17 mouse cellular contexts compared by ENCODE assay signal in the genomic region with DNA sequence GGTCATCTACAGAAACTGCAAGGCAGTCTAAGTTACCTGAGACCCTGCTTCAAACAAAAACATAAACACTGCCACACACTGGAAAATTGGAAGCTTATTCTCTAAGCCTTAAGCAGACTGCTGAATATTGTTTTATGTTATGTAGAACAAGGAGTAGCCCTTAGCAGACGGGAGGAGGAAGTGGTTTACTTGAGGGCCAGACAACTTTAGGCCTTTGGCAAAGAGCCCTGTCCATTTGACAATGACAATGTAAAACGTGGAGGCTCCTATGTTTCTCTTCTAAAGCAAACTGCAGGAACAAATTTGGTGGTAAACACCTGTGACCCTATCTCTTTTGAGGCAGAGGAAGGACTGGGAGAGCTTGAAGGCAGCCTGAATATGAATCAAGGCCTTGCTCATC. TPM values are rescaled to one million over a fixed set of nuclear protein-coding genes. Genes with fewer than 3 reads are reported as not detected.
DNase-seq lines count a peak whose midpoint lies in the region; ATAC-seq and TF ChIP-seq lines count a peak whose summit lies in the region.
"Had no signal": no experiment of that assay in that cellular context is flagged by ENCODE, and none has a peak within 500 bp of the region (broad histone marks: within the 10 kb centered on the region; RNA-seq: fewer than 3 reads in every experiment).

No protein-coding gene starts in this region.

- DNase-seq in heart, postnatal 36 days = no peak
- no peak for DNase-seq in limb, embryonic 10.5 days (ENCODE audit: low spot score)
- peak; percentile 45 for DNase-seq in 3T3-L1 (ENCODE audit: low read depth, low spot score)
- no peak for DNase-seq in midbrain, embryonic 14.5 days
- DNase-seq in midbrain, postnatal 0 days (ENCODE audit: low spot score) = no peak
- DNase-seq: cerebellum, adult 8-10 months; spleen, adult 18-20 months; thymus, postnatal 14 days had no signal

- peaks cover 15% of the 10 kb centered on the region for H3K4me1 ChIP-seq in heart, embryonic 16.5 days (ENCODE audit: control insufficient read depth, insufficient read depth, low read length)
- H3K4me1 ChIP-seq in limb, embryonic 15.5 days = peaks cover 11% of the 10 kb centered on the region; the same call in 1 of the 2 replicates
- no peaks in the 10 kb centered on the region for H3K4me1 ChIP-seq in limb, embryonic 10.5 days
- peaks cover 20% of the 10 kb centered on the region for H3K4me1 ChIP-seq in bone marrow macrophage, adult 2 months (ENCODE audit: control insufficient read depth, insufficient read depth, low read length)
- H3K4me1 ChIP-seq in midbrain, embryonic 14.5 days (ENCODE audit: control insufficient read depth, insufficient read depth, low read length) = no peaks in the 10 kb centered on the region
- no peaks in the 10 kb centered on the region for H3K4me1 ChIP-seq in midbrain, postnatal 0 days (ENCODE audit: insufficient read depth, low read length)
- H3K4me1 ChIP-seq: embryonic facial prominence, embryonic 15.5 days; forebrain, embryonic 12.5 days; hindbrain, embryonic 12.5 days; liver, embryonic 12.5 days; midbrain, embryonic 10.5 days had no signal

- WGBS in heart, embryonic 16.5 days = 28% methylated on average over 2 of the region's 2 CpGs
- 50% methylated on average over 2 of the region's 2 CpGs for WGBS in limb, embryonic 15.5 days
- WGBS in limb, embryonic 10.5 days = 69% methylated on average over 2 of the region's 2 CpGs
- 62% methylated on average over 2 of the region's 2 CpGs for WGBS in midbrain, embryonic 14.5 days
- WGBS in midbrain, postnatal 0 days = 60% methylated on average over 2 of the region's 2 CpGs

- no peak overlapping the region for H3K4me3 ChIP-seq in heart, embryonic 16.5 days (ENCODE audit: low read length)
- H3K4me3 ChIP-seq in limb, embryonic 15.5 days = no peak overlapping the region
- H3K4me3 ChIP-seq in limb, embryonic 10.5 days = no peak overlapping the region
- H3K4me3 ChIP-seq in bone marrow macrophage, adult 2 months (ENCODE audit: insufficient read depth, low read length) = no peak overlapping the region
- H3K4me3 ChIP-seq in midbrain, embryonic 14.5 days (replicated peaks; ENCODE audit: low read depth, low read length) = no peak overlapping the region
- no peak overlapping the region for H3K4me3 ChIP-seq in midbrain, postnatal 0 days (ENCODE audit: low read depth, low read length)
- H3K4me3 ChIP-seq: embryonic facial prominence, embryonic 15.5 days; forebrain, embryonic 12.5 days; hindbrain, embryonic 12.5 days; liver, embryonic 12.5 days; midbrain, embryonic 10.5 days; myocyte had no signal

- intact Hi-C loops in heart, postnatal 36 days (cut with DNase I) = loop anchor here (5.0 kb wide), 1 partner anchor 47 kb away; no protein-coding TSS in a partner anchor

- no peaks in the 10 kb centered on the region for H3K27me3 ChIP-seq in heart, embryonic 16.5 days (ENCODE audit: control insufficient read depth, insufficient read depth, low read length)
- H3K27me3 ChIP-seq in limb, embryonic 15.5 days = no peaks in the 10 kb centered on the region
- no peaks in the 10 kb centered on the region for H3K27me3 ChIP-seq in limb, embryonic 10.5 days (ENCODE audit: low read depth, poor library complexity, severe bottlenecking)
- no peaks in the 10 kb centered on the region for H3K27me3 ChIP-seq in midbrain, embryonic 14.5 days (ENCODE audit: control insufficient read depth, insufficient read depth, low read length)
- no peaks in the 10 kb centered on the region for H3K27me3 ChIP-seq in midbrain, postnatal 0 days (ENCODE audit: insufficient read depth, low read length)
- H3K27me3 ChIP-seq: embryonic facial prominence, embryonic 15.5 days; forebrain, embryonic 12.5 days; hindbrain, embryonic 12.5 days; liver, embryonic 12.5 days had no signal

- ATAC-seq in heart, embryonic 16.5 days (replicated peaks; ENCODE audit: extremely low read depth, insufficient read depth, low FRiP score) = no peak
- ATAC-seq in limb, embryonic 15.5 days (ENCODE audit: insufficient number of reproducible peaks, low FRiP score, low TSS enrichment, low read depth) = no peak
- no peak for ATAC-seq in midbrain, embryonic 14.5 days (ENCODE audit: low FRiP score, low TSS enrichment)
- no peak for ATAC-seq in midbrain, postnatal 0 days (ENCODE audit: low FRiP score)
- ATAC-seq: liver, embryonic 12.5 days had no signal

- no peak for TF ChIP-seq CTCF in bone marrow macrophage, adult 2 months (IDR thresholded peaks at IDR 0.05; ENCODE audit: low read depth, low read length)
- TF ChIP-seq CTCF in midbrain, postnatal 0 days (IDR thresholded peaks at IDR 0.05) = no peak

- peak overlapping the region; percentile 61 for H3K27ac ChIP-seq in heart, embryonic 16.5 days (ENCODE audit: low read length)
- peak overlapping the region; percentile 27; the same call in 1 of the 2 replicates for H3K27ac ChIP-seq in limb, embryonic 15.5 days
- no peak overlapping the region for H3K27ac ChIP-seq in limb, embryonic 10.5 days
- H3K27ac ChIP-seq in bone marrow macrophage, adult 2 months (ENCODE audit: insufficient read depth, low read depth, low read length) = peak overlapping the region; percentile 86
- no peak overlapping the region for H3K27ac ChIP-seq in midbrain, embryonic 14.5 days (replicated peaks; ENCODE audit: low read depth, low read length)
- no peak overlapping the region for H3K27ac ChIP-seq in midbrain, postnatal 0 days (ENCODE audit: low read depth, low read length)
- H3K27ac ChIP-seq: embryonic facial prominence, embryonic 15.5 days; forebrain, embryonic 12.5 days; hindbrain, embryonic 12.5 days; liver, embryonic 12.5 days; midbrain, embryonic 10.5 days had no signal

- H3K4me2 ChIP-seq in heart, embryonic 16.5 days (ENCODE audit: low read depth, low read length) = no peak overlapping the region
- no peak overlapping the region for H3K4me2 ChIP-seq in limb, embryonic 15.5 days
- no peak overlapping the region for H3K4me2 ChIP-seq in midbrain, embryonic 14.5 days (ENCODE audit: low read length)
- no peak overlapping the region for H3K4me2 ChIP-seq in midbrain, postnatal 0 days (ENCODE audit: low read depth, low read length, poor library complexity, severe bottlenecking)
- H3K4me2 ChIP-seq: embryonic facial prominence, embryonic 15.5 days; forebrain, embryonic 12.5 days; hindbrain, embryonic 12.5 days; liver, embryonic 12.5 days had no signal

- H3K36me3 ChIP-seq in heart, embryonic 16.5 days (ENCODE audit: control insufficient read depth, insufficient read depth) = no peaks in the 10 kb centered on the region
- no peaks in the 10 kb centered on the region for H3K36me3 ChIP-seq in limb, embryonic 15.5 days
- no peaks in the 10 kb centered on the region for H3K36me3 ChIP-seq in limb, embryonic 10.5 days
- no peaks in the 10 kb centered on the region for H3K36me3 ChIP-seq in midbrain, embryonic 14.5 days (ENCODE audit: control insufficient read depth, insufficient read depth, low read length)
- no peaks in the 10 kb centered on the region for H3K36me3 ChIP-seq in midbrain, postnatal 0 days (ENCODE audit: insufficient read depth, low read length)
- H3K36me3 ChIP-seq: embryonic facial prominence, embryonic 15.5 days; forebrain, embryonic 12.5 days; hindbrain, embryonic 12.5 days; liver, embryonic 12.5 days; midbrain, embryonic 10.5 days had no signal

- H3K9me3 ChIP-seq in heart, embryonic 16.5 days (replicated peaks; ENCODE audit: control insufficient read depth, low read length) = no peaks in the 10 kb centered on the region
- no peaks in the 10 kb centered on the region for H3K9me3 ChIP-seq in limb, embryonic 15.5 days
- no peaks in the 10 kb centered on the region for H3K9me3 ChIP-seq in limb, embryonic 10.5 days (replicated peaks)
- no peaks in the 10 kb centered on the region for H3K9me3 ChIP-seq in midbrain, embryonic 14.5 days (ENCODE audit: control insufficient read depth, low read length)
- H3K9me3 ChIP-seq in midbrain, postnatal 0 days (ENCODE audit: low read length) = no peaks in the 10 kb centered on the region
- H3K9me3 ChIP-seq: embryonic facial prominence, embryonic 15.5 days; forebrain, embryonic 12.5 days had no signal

- TF ChIP-seq POLR2A in bone marrow macrophage, adult 2 months (IDR thresholded peaks at IDR 0.05; ENCODE audit: borderline replicate concordance, low read depth, low read length) = no peak

- H3K9ac ChIP-seq in heart, embryonic 16.5 days (ENCODE audit: low read length) = no peak overlapping the region
- no peak overlapping the region for H3K9ac ChIP-seq in limb, embryonic 15.5 days
- no peak overlapping the region for H3K9ac ChIP-seq in midbrain, embryonic 14.5 days (replicated peaks; ENCODE audit: low read length)
- no peak overlapping the region for H3K9ac ChIP-seq in midbrain, postnatal 0 days (replicated peaks; ENCODE audit: low read length, poor library complexity, severe bottlenecking)
- H3K9ac ChIP-seq: embryonic facial prominence, embryonic 15.5 days; forebrain, embryonic 12.5 days; hindbrain, embryonic 12.5 days; liver, embryonic 12.5 days had no signal

RNA-seq across cellular contexts. Expression of a gene that starts 13.0 kb away (rescaled TPM):
- polyA plus RNA-seq in heart, embryonic 16.5 days (2015; fragmentation: Nextera tagmentation; extraction: Ambion mirVana) = 57.9 and 58.8 TPM in 2 replicates
- 10 to 100 TPM; 31.3 to 51.2 TPM for total RNA-seq in heart, postnatal 36 days (2021)
- polyA plus RNA-seq in limb, embryonic 15.5 days (2015; fragmentation: Nextera tagmentation; extraction: Ambion mirVana) = 146 and 152 TPM in 2 replicates
- polyA plus RNA-seq in limb, embryonic 10.5 days (2016; fragmentation: Nextera tagmentation; extraction: Ambion mirVana) = 53.3 and 53.6 TPM in 2 replicates
- polyA plus RNA-seq in bone marrow macrophage, adult 2 months (2012; ENCODE audit: insufficient read depth, insufficient read length, missing spikeins) = 58.7 and 59.2 TPM in 2 replicates
- polyA plus RNA-seq in midbrain, embryonic 14.5 days (2014; fragmentation: Nextera tagmentation; extraction: Ambion mirVana) = 15.7 and 22.4 TPM in 2 replicates
- total RNA-seq in midbrain, postnatal 0 days (2014; rRNA removed) = 21.3 and 25.9 TPM in 2 replicates
- polyA plus RNA-seq in midbrain, postnatal 0 days (2015; fragmentation: Nextera tagmentation; extraction: Ambion mirVana) = 12.8 and 14.2 TPM in 2 replicates

Comparison
In these comparisons a context has a peak if more than half of its experiments do, and no peak if none do; other contexts are left out.
1. H3K27ac ChIP-seq: peak in heart, embryonic 16.5 days (single experiment), limb, embryonic 15.5 days (single experiment) and bone marrow macrophage, adult 2 months (single experiment); none in limb, embryonic 10.5 days (single experiment), midbrain, embryonic 14.5 days (single experiment) and midbrain, postnatal 0 days (single experiment).